Mouse (Mus musculus) liver, embryonic 13.5 days (tissue): ENCODE data around the gene Fos. TPM values are rescaled to one million over a fixed set of nuclear protein-coding genes. Genes with fewer than 3 reads are reported as not detected.

Source experiments
- ATAC-seq: fragments of 200-750 bp; cut with Nextera tagmentation; 2 replicates; pipeline ENCODE4 v1.8.0; 2017; ENCODE audit warnings: low read depth, mild to moderate bottlenecking, moderate number of reproducible peaks, moderate library complexity
- DNase-seq: peaks from one replicate; pipeline ENCODE4 v3.0.0; 2022
- H3K27ac ChIP-seq: fragments of 300-500 bp; sonication (generic); 2 replicates; pipeline ENCODE4 v1.5.1; 2015; ENCODE audit warnings: moderate library complexity, mild to moderate bottlenecking, inconsistent platforms
- H3K27me3 ChIP-seq: fragments of 300-500 bp; sonication (generic); 2 replicates; pipeline ENCODE4 v1.6.1; 2015; ENCODE audit warnings: mild to moderate bottlenecking, inconsistent platforms
- H3K36me3 ChIP-seq: fragments of 300-500 bp; sonication (generic); 2 replicates; pipeline ENCODE4 v1.6.1; 2015; ENCODE audit warnings: mild to moderate bottlenecking, inconsistent platforms
- H3K4me1 ChIP-seq: fragments of 300-500 bp; sonication (generic); replicated peaks from 2 replicates; pipeline ENCODE4 v1.6.1; 2015; ENCODE audit warnings: inconsistent platforms
- H3K4me2 ChIP-seq: fragments of 300-500 bp; sonication (generic); 2 replicates; pipeline ENCODE4 v1.6.1; 2015; ENCODE audit warnings: inconsistent platforms, mild to moderate bottlenecking, moderate library complexity
- H3K4me3 ChIP-seq: fragments of 300-500 bp; sonication (generic); replicated peaks from 2 replicates; pipeline ENCODE4 v1.5.1; 2015; ENCODE audit warnings: mild to moderate bottlenecking, inconsistent platforms
- H3K9ac ChIP-seq: fragments of 300-500 bp; sonication (generic); 2 replicates; pipeline ENCODE4 v1.6.1; 2015; ENCODE audit warnings: mild to moderate bottlenecking, inconsistent platforms
- H3K9me3 ChIP-seq: fragments of 300-500 bp; sonication (generic); replicated peaks from 2 replicates; pipeline ENCODE4 v1.6.1; 2016; ENCODE audit warnings: inconsistent platforms
- WGBS: fragments of 180-500 bp; shearing (Covaris S2); methylation state at CpG from one replicate; pipeline ENCODE4 v1.1.7; 2015; ENCODE audit not compliant: insufficient replicate concordance; 5-methylcytosine and 5-hydroxymethylcytosine counted together
- polyA plus RNA-seq: library from polyadenylated mRNA; unstranded; fragments of >200 nt; fragmentation: Nextera tagmentation; extraction: Ambion mirVana; gene quantifications from 2 replicates; pipeline ENCODE4 v1.2.1, GENCODE M21; 2015

Gene Fos
- polyA plus RNA-seq, 1 experiment from 2014 or later, result 1.5 TPM

DNA sequence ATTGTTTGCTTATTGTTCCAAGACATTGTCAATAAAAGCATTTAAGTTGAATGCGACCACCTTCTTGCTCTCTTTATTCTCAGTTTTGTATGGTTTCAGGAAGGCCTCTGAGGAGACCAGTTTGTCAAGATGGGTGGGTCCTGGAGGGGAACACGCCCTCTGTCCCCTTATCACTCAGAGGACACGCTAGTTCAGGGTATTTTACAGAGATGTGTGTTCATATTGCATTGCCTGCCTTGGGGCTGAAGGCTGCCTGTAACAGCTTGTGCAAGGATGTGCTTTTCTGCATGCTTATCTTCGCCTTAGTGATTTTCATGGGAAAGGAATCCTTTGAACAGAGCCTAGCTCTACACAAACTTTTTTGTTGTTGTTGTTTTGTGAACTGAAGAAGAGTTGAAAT, 3.5 kb downstream of the Fos start:
- H3K4me1 ChIP-seq, result peaks cover 62% of the 10 kb centered on the region
- H3K27ac ChIP-seq, result 0 out of 2 replicates have a peak overlapping the region, but pooled peaks have one; percentile 10
- no peaks in the 10 kb centered on the region for H3K36me3 ChIP-seq
- DNase-seq (peak; percentile 61), ATAC-seq (peak; percentile 77)
- 29% methylated on average over 4 of the region's 4 CpGs for WGBS
- peak overlapping the region; percentile 32 for H3K4me2 ChIP-seq
- H3K27me3 ChIP-seq, result peaks cover 74% of the 10 kb centered on the region
- H3K9me3 ChIP-seq, result no peaks in the 10 kb centered on the region
- 0 out of 2 replicates have a peak overlapping the region, but pooled peaks have one; percentile 0 for H3K4me3 ChIP-seq
- H3K9ac ChIP-seq, result no peak overlapping the region

DNA sequence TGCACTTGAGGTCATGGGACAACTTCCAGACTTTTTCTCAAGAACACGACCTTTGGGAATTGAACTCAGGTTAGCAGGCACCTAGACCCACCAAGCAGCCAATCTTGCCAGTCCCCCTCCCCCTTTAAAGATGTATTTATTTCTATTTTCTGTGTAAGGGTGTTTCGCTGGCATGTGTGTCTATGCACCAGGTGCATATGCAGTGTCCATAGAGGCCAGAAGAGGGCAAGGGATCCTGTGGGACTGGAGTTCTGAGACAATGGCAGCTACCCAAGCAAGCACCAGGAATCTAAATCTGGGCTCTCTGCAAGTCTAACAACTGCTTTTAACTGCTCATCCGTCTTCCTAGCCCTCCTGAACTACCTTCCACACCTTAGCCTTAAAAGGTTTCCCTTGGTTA, 4.1 kb downstream of the Fos start:
- H3K27me3 ChIP-seq, result peaks cover 73% of the 10 kb centered on the region
- H3K36me3 ChIP-seq, result no peaks in the 10 kb centered on the region
- peaks cover 56% of the 10 kb centered on the region for H3K4me1 ChIP-seq
- H3K27ac ChIP-seq, result peak overlapping the region; percentile 48; the same call in 1 of the 2 replicates
- ATAC-seq (no peak), DNase-seq (no peak)
- H3K4me2 ChIP-seq, result peak overlapping the region; percentile 32; the same call in 1 of the 2 replicates
- no peaks in the 10 kb centered on the region for H3K9me3 ChIP-seq
- no peak overlapping the region for H3K4me3 ChIP-seq
- no peak overlapping the region for H3K9ac ChIP-seq
- 61% methylated on average over 3 of the region's 3 CpGs for WGBS

DNA sequence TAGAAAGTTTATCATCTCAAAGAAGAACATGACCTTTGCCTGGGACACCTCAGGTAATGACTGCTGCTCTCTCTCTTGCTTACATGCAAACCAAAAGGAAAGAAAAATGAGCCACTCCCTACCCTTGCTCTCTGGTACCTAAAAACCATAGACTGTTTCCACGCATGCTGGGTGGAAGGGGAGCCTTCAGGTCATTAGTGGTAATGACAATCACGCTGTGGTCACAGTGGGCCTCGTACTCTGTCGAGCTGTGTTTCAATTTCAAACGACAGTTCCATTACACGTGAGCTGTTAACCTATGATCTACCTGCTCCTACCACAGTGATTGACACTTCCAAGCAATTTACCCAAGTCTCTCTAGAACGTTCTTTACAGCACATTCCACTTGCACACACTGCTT, 5.0 kb downstream of the Fos start:
- no peaks in the 10 kb centered on the region for H3K9me3 ChIP-seq
- H3K9ac ChIP-seq, result no peak overlapping the region
- peaks cover 72% of the 10 kb centered on the region for H3K27me3 ChIP-seq
- no peak overlapping the region for H3K4me3 ChIP-seq
- no peak for ATAC-seq
- no peak overlapping the region for H3K4me2 ChIP-seq
- no peak overlapping the region for H3K27ac ChIP-seq
- H3K36me3 ChIP-seq, result no peaks in the 10 kb centered on the region
- DNase-seq, result no peak
- H3K4me1 ChIP-seq, result peaks cover 49% of the 10 kb centered on the region
- 57% methylated on average over 7 of the region's 7 CpGs for WGBS

DNA sequence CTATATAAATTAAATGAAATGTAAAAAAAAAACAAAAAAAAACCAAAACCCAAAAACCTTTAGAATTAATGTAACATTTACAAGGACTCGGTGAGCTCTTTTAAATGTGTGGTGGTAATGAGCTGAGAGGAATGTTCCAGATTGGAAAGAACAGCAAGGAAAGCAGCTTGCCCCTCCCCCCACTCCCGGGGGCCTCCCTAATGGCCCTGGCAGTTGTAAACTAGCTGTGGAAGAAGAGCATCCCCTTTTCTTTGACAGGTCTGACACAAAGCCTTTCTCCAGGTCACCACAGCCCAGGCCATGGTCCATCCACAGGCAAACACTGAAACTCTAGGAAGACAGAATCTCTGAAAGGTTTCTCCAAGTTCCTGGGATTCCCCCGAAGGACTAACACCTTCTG, 5.5 kb downstream of the Fos start:
- no peaks in the 10 kb centered on the region for H3K9me3 ChIP-seq
- H3K9ac ChIP-seq, result no peak overlapping the region
- no peak overlapping the region for H3K27ac ChIP-seq
- no peak for ATAC-seq
- no peak overlapping the region for H3K4me2 ChIP-seq
- H3K4me1 ChIP-seq, result peaks cover 44% of the 10 kb centered on the region
- H3K27me3 ChIP-seq, result peaks cover 67% of the 10 kb centered on the region
- WGBS, result 22% methylated on average over 3 of the region's 3 CpGs
- H3K4me3 ChIP-seq, result no peak overlapping the region
- no peaks in the 10 kb centered on the region for H3K36me3 ChIP-seq
- no peak for DNase-seq

DNA sequence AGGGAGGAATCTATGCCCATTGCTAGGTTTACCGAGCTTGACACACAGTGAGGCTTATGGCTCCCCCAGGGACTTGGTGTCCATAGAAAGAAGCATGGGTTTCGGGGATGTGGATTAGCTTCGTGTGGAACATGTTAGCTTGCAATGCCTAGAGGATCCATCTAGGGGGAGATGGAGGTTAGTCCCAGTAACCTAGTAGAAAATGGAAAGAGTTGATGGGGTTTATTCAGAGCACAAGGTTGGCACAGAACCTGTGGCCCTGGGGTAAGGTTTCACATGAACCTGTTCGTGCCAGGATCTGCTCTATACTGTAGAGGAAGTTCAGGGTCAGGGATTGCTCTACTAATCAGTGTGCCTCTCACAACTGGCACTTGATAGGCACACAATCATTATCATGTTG, 9.5 kb downstream of the Fos start:
- Histone ChIP-seq H3K27me3 (peaks cover 62% of the 10 kb centered on the region), H3K4me3 (no peak overlapping the region), H3K36me3 (no peaks in the 10 kb centered on the region), H3K9me3 (no peaks in the 10 kb centered on the region), H3K4me1 (peaks cover 29% of the 10 kb centered on the region), H3K27ac (no peak overlapping the region), H3K9ac (no peak overlapping the region), H3K4me2 (no peak overlapping the region)
- DNase-seq, result no peak
- WGBS, result 27% methylated on average over 4 of the region's 4 CpGs
- ATAC-seq, result no peak

DNA sequence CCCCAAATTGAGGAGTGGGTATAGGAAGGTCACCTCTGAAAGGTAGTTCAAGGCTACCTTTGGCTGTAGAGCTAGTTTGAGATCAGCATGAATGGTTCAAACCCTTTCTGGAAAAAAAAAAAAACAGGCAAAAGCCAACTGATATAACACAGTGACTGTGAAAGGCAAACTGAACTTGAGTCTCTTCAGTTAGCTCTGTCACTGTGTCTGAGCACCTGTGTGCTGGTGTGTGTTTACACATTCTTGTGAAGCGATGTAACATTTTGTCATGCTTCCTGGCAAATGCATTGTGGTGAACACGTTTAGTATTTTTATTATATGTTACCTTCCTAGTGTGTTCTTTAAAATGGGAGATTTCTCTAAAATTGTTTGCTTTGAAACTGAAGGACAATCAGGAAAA, 11.0 kb downstream of the Fos start:
- Histone ChIP-seq H3K27ac (no peak overlapping the region), H3K4me3 (no peak overlapping the region), H3K27me3 (peaks cover 70% of the 10 kb centered on the region), H3K9me3 (no peaks in the 10 kb centered on the region), H3K4me1 (peaks cover 24% of the 10 kb centered on the region), H3K9ac (no peak overlapping the region), H3K36me3 (no peaks in the 10 kb centered on the region), H3K4me2 (peak overlapping the region; percentile 93; the same call in 1 of the 2 replicates)
- ATAC-seq (no peak), DNase-seq (no peak)
- 57% methylated on average over 2 of the region's 2 CpGs for WGBS

DNA sequence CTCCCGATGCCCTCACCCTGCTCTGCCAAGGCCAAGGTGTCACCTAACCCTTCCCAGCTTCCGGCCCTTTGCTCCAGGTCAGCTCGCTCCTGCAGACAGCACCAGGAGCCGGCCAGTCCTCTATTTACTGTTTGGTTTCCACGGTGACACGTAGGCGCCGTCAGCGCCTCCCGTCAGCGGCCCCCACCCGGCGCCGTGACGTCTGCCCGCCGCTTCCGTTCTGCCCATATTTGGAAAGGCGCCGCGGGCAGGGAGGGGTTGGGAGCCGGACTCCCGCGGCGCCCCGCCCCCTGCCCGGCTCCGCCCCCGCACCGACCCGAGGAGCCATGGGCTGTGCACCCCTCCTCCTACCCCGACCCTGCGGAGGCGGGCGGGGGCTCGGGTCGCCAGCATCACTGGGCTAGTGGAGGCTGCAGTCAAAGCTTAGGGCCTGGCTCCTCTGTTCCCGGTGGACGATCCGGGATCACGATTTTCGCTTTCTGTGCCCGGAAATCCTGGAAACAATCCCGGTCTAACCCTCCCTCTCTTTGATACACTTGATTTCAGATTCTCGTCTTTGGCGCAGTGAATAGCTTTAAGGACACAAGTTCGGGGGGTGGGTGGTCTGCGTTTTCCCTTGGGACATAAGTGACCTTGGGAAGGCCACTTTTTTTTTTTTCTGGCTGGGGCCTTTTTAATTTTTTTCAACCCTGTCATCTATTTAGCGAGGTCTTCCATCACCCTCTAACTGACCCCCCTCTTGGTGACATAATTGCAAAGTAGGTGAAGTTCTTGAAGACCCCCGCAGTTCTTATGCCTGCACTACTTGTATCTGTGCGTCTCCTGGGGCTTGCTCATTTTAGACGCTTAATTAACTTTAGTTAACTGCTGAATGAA, 12.4 kb downstream of the Fos start:
- H3K9ac ChIP-seq, result peak overlapping the region; percentile 64
- no peaks in the 10 kb centered on the region for H3K36me3 ChIP-seq
- H3K4me1 ChIP-seq, result peaks cover 24% of the 10 kb centered on the region
- H3K27ac ChIP-seq, result 0 out of 2 replicates have a peak overlapping the region, but pooled peaks have one; percentile 34
- H3K9me3 ChIP-seq, result no peaks in the 10 kb centered on the region
- under 1% methylated on average over 52 of the region's 52 CpGs for WGBS
- peak; percentile 97 for ATAC-seq
- H3K4me2 ChIP-seq, result peak overlapping the region; percentile 93
- peaks cover 65% of the 10 kb centered on the region for H3K27me3 ChIP-seq
- DNase-seq, result peak; percentile 92
- peak overlapping the region; percentile 71 for H3K4me3 ChIP-seq

DNA sequence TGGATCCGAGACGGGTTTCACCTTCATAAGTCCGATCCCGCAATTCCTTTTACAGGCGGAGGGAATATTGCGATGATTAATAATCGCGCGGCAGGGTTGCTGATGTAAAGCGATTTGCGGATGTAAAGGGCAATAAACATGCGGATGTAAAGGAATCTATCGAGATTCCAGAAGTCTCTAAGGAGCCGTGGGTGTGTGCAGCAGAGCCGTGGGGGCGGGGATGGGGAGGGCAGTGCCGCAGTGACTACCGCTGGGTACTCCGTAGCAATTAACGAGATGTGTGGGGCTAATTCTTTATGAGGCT, 13.0 kb downstream of the Fos start:
- Histone ChIP-seq H3K9me3 (no peaks in the 10 kb centered on the region), H3K36me3 (no peaks in the 10 kb centered on the region), H3K9ac (peak overlapping the region; percentile 61), H3K4me3 (peak overlapping the region; percentile 71), H3K4me1 (peaks cover 24% of the 10 kb centered on the region), H3K27ac (no peak overlapping the region), H3K4me2 (peak overlapping the region; percentile 93), H3K27me3 (peaks cover 61% of the 10 kb centered on the region)
- ATAC-seq (no peak), DNase-seq (no peak)
- 1% methylated on average over 20 of the region's 20 CpGs for WGBS

DNA sequence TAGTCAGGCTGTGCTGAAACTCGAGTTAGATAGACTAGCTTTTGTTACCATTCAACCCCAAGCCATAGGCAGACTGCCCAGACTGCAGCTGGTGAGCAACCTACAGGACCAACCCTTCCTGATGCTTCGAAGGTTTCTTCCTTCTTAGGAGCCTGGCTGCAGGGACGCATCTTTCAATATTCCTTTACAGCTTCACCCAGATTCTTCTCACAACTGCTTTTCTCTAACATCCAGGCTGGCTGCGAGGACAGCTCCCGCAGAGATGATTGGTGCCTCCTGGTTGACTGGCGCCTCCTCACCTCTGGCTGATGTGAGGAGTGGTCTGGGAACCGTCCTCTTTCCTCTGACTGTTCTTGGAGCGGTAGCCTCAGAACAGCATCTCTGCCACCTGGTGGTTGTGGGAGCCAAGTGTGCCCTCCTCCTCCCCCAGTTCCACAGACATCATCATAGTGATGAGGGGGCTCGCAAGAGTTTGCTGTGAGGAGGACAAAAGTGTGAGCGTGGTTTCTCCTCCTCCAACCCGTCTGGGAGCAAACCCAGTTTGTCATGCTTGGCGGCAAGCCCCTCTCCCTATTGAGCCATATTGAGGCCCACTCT, 14.0 kb downstream of the Fos start:
- DNase-seq (no peak), ATAC-seq (no peak)
- H3K36me3 ChIP-seq, result no peaks in the 10 kb centered on the region
- WGBS, result 4% methylated on average over 12 of the region's 12 CpGs
- H3K27me3 ChIP-seq, result peaks cover 52% of the 10 kb centered on the region
- H3K27ac ChIP-seq, result no peak overlapping the region
- peak overlapping the region; percentile 71 for H3K4me3 ChIP-seq
- peaks cover 24% of the 10 kb centered on the region for H3K4me1 ChIP-seq
- H3K4me2 ChIP-seq, result peak overlapping the region; percentile 93
- H3K9ac ChIP-seq, result 0 out of 2 replicates have a peak overlapping the region, but pooled peaks have one; percentile 61
- H3K9me3 ChIP-seq, result no peaks in the 10 kb centered on the region

DNA sequence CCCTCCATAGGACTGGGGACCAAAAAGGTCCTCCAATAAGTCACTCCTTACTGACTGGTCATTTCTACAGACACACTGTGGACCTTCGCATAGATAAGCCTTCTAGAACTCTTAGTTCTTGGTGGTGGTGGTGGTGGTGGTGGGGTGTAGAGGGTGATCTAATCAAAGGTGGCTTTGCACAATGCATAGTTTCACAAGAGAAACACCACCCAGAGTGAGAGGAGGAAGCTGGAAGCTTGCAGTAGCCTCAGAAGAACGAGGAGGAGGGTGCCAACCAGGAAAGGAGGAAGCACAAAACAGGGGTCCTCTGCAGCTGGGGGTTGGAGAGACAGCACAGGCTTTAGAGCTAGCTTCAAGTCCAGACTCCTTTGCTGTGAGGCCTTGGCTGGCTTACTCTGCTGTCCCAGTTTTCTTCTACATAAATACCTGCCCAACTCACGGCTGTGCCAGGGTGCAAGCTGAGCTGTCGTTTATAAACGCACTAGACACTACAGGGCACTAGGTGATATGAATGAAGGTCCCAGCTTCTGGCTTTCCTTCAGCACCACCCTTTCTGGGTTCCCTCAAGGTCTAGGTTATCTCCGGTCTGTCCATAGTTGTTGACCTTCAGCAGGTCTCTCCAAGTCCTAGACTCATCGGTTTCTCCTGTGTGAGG, 15.7 kb downstream of the Fos start:
- no peak overlapping the region for H3K27ac ChIP-seq
- H3K9ac ChIP-seq, result no peak overlapping the region
- H3K4me3 ChIP-seq, result no peak overlapping the region
- 57% methylated on average over 7 of the region's 7 CpGs for WGBS
- ATAC-seq, result no peak
- H3K36me3 ChIP-seq, result no peaks in the 10 kb centered on the region
- no peaks in the 10 kb centered on the region for H3K9me3 ChIP-seq
- H3K27me3 ChIP-seq, result peaks cover 48% of the 10 kb centered on the region
- H3K4me1 ChIP-seq, result peaks cover 24% of the 10 kb centered on the region
- no peak overlapping the region for H3K4me2 ChIP-seq
- no peak for DNase-seq

DNA sequence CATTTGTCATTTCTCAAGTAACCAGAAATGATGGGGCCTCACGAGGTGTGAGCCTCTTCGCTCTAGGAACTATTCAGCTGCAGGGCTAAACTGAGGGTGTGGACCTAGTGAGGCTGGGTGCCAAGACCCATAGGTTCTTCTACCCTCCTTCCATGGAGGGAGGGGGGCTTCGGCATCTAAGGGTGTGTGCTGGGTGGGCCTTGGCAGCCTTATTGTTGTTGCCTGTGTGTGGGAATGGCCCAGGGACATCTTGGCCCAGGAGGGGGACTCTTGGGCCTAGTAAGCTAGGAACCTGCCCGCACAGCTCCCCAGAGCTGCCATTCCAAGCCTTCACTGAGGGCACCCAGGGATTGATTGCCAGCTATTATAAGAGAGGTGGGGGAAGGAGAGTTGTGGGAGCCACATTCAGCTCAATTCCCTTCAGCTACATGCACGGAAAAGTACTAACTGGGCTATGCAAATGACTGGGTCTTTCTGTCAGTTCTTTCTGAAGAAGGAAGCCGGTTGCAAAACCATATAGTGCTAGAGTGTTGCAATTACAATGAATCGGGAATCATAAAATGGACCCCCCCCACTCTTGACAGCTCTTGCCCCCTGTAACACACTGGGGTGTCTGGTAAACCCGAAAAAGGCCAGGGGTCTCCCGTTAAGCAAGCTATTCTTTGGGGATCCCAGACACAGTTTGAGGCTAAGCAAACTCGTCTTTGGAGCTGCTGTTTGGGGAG, 16.6 kb downstream of the Fos start:
- WGBS, result 49% methylated on average over 10 of the region's 10 CpGs
- Histone ChIP-seq H3K27me3 (peaks cover 48% of the 10 kb centered on the region), H3K4me2 (no peak overlapping the region), H3K36me3 (no peaks in the 10 kb centered on the region), H3K9me3 (no peaks in the 10 kb centered on the region), H3K9ac (no peak overlapping the region), H3K4me3 (no peak overlapping the region), H3K4me1 (peaks cover 23% of the 10 kb centered on the region), H3K27ac (peak overlapping the region; percentile 43; the same call in 1 of the 2 replicates)
- ATAC-seq (no peak), DNase-seq (no peak)
